Mouse (Mus musculus) G1E (cell line): ENCODE data around the gene Rfx4.

ENCODE experiments used
- CTCF ChIP-seq: IDR thresholded peaks from 2 replicates; pipeline ENCODE4 v1.5.1; 2012; ENCODE audit warnings: low read depth, low read length, inconsistent platforms, mixed read lengths
- GATA1 ChIP-seq: IDR thresholded peaks from 2 replicates; pipeline ENCODE4 v1.6.1; 2012; ENCODE audit warnings: borderline replicate concordance, low read length, inconsistent platforms, mixed read lengths
- GATA2 ChIP-seq: IDR thresholded peaks from 2 replicates; pipeline ENCODE4 v1.6.1; 2012; ENCODE audit warnings: low read depth, low read length, inconsistent platforms, borderline replicate concordance
- POLR2AphosphoS5 ChIP-seq: IDR thresholded peaks from 2 replicates; pipeline ENCODE4 v1.6.1; 2012; ENCODE audit warnings: low read depth, low read length, inconsistent platforms; ENCODE audit not compliant: insufficient replicate concordance
- TAL1 ChIP-seq: conservative IDR thresholded peaks from 2 replicates; pipeline ENCODE4 v1.6.1; 2012; ENCODE audit warnings: low read depth, low read length, inconsistent platforms, mixed read lengths

DNA sequence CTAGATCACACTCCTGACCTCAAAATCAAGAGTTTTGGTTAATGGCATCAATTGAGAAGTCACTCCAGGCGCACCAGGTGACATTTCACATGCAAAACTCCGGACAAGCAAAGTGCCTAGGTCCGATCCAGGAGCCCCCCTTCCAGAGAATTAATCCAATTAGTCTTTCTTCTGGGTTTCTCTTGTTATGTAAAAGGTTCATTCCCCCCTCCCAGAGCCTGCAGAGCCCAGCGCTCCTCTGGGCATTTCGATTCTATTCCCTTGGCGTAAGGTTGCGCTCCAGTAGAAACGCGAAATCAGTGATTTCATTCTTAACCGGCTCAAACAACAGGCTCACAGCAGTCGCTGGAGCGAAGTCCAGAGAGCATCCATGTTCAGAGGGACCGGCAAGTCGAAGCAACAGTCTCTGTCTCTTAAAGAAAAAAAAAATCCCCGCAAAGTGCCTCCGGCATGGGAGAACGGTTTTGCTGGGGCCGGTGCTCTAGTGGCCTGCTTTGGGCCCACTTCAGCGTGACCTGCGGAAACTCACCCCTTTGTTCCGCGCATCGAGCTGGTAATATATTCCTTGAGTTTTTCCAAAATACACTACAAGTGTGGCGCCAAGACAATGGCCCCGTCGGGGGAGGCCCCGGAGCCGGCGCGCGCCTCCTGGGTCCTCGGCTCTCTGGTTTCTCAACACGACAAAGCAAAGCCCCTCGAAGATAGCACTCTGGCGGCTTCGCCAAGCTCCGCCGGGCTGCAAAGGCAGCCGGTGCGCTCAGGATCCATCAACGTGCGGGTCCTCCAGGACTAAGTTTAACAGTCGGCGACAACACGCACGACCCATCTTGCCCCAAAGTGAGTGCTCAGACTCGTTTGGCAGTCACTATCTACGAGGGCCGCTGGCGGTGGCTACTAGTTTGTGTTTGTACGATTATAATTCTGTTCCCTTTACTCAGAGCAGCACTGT is 2.9 kb downstream of the Rfx4 start:
- TF ChIP-seq CTCF (no peak), GATA2 (no peak), TAL1 (no peak), GATA1 (no peak), POLR2AphosphoS5 (no peak)
